Mouse (Mus musculus): Measurements from ENCODE around the gene B3gnt6.

DNA sequence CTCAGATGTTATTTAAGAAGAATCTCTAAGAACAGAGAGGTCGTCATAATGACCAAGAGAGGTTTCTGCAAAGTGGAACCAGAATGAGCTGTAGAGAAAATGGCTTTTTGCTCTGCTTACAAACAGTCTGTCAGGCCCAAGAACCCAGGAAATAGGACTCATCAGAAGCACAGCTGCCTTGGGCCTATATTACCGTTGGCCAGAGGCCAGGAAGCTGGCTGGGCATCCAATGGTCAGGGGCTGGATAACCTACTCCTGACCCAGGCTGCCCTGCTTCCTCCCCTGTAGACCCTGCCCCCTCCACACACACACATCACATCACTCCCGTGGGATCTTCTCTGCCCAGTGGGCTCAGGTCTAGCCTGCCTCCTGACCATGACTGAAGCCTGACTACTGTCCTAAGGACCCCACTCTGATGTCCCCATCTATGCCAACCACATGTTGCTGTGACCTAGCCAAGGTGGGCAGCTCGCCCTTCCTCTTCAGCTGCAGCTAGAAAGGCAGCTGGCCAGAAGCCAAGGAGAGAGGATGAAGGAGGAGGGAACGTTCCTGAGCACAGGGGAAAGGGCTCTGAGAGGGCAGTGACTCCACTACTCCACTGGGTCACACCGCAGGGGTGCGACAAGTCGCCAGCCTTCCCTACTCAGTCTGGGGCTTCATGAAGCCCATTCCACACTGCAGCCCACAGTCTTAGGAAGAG is 39.1 kb downstream of the B3gnt6 start:
- TF ChIP-seq POLR2A (IDR thresholded peaks at IDR 0.05; ENCODE audit: borderline replicate concordance, insufficient read depth, low read length) (no peak), CTCF (IDR thresholded peaks at IDR 0.05; ENCODE audit: borderline replicate concordance, insufficient read depth, low read depth, low read length) (no peak)

All from cerebellum, adult 2 months (tissue).